14 mouse cellular contexts compared by ENCODE assay signal in the genomic region with DNA sequence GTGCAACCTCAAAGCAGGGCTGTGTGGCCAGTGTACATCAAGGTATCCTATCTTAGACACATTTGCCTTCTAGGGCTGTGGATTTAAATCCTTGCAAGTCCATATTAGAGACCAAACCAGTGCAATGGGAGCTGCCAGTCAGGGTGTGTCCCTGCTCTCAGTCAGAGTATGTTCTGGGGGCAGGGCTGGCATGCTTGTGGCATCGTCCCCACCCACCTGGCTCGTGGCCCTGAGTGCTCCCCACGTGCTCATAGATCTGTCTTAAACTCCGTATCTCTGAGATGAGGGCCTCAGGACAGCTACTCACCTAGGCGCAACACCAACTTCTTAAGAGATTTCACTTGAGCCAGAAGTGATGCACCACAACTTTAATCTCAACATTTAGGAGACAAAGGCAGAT.
"Had no signal": no experiment of that assay in that cellular context is flagged by ENCODE, and none has a peak within 500 bp of the region (broad histone marks: within the 10 kb centered on the region; RNA-seq: fewer than 3 reads in every experiment).

No protein-coding gene starts in this region.

- H3K9me3 ChIP-seq: limb, embryonic 12.5 days; liver, embryonic 13.5 days; midbrain, embryonic 10.5 days; neural tube, embryonic 15.5 days had no signal

- H3K9ac ChIP-seq: limb, embryonic 12.5 days; liver, embryonic 13.5 days; liver, postnatal 0 days; neural tube, embryonic 15.5 days had no signal

- H3K4me3 ChIP-seq: limb, embryonic 12.5 days; liver, embryonic 13.5 days; midbrain, embryonic 10.5 days; myocyte; neural tube, embryonic 15.5 days had no signal

- H3K4me2 ChIP-seq: limb, embryonic 12.5 days; liver, embryonic 13.5 days; neural tube, embryonic 15.5 days had no signal

- H3K36me3 ChIP-seq: limb, embryonic 12.5 days; liver, embryonic 13.5 days; midbrain, embryonic 10.5 days; neural tube, embryonic 15.5 days had no signal

- H3K4me1 ChIP-seq: liver, embryonic 13.5 days; midbrain, embryonic 10.5 days had no signal

- H3K27me3 ChIP-seq: limb, embryonic 12.5 days; liver, embryonic 13.5 days; neural tube, embryonic 15.5 days had no signal

- ATAC-seq: liver, postnatal 0 days; lung, postnatal 0 days had no signal

- DNase-seq: kidney, adult 8-10 months; liver; liver, embryonic 13.5 days; liver, postnatal 0 days; right cerebral cortex, adult 18-20 months; right cerebral cortex, postnatal 25 days; thymus, adult 2 months; thymus, postnatal 25 days had no signal

- H3K27ac ChIP-seq: kidney, postnatal 0 days; limb, embryonic 12.5 days; liver, embryonic 13.5 days; midbrain, embryonic 10.5 days; neural tube, embryonic 15.5 days had no signal
